Mouse (Mus musculus): ENCODE measurements around the gene Nkain1. TPM values are rescaled to one million over a fixed set of nuclear protein-coding genes. Genes with fewer than 3 reads are reported as not detected.

Nkain1 gene
- total RNA-seq, 1 experiment = 20.1 TPM

- TF ChIP-seq MAFK (IDR thresholded peaks at IDR 0.05; ENCODE audit: insufficient read depth, low read depth, low read length) = no peak
- no peak for TF ChIP-seq ZC3H11A (IDR thresholded peaks at IDR 0.05; ENCODE audit: borderline replicate concordance, low read depth, low read length)
- TF ChIP-seq ZNF384 (IDR thresholded peaks at IDR 0.05; ENCODE audit: low read depth, low read length) = no peak
- TF ChIP-seq CHD2 (IDR thresholded peaks at IDR 0.05; ENCODE audit: low read depth, low read length) = no peak
- TF ChIP-seq HCFC1 (IDR thresholded peaks at IDR 0.05; ENCODE audit: borderline replicate concordance, insufficient read depth, low read length) = no peak
- Histone ChIP-seq H3K27ac (ENCODE audit: insufficient read depth, low read depth, low read length, poor library complexity, severe bottlenecking) (no peak overlapping the region), H3K36me3 (ENCODE audit: control insufficient read depth, insufficient read depth, low read length, poor library complexity, severe bottlenecking) (no peaks in the 10 kb centered on the region), H3K9me3 (ENCODE audit: control insufficient read depth, insufficient read depth, low read depth, low read length) (no peaks in the 10 kb centered on the region), H3K9ac (ENCODE audit: insufficient read depth, low read depth, low read length, poor library complexity, severe bottlenecking) (no peak overlapping the region), H3K4me1 (ENCODE audit: control insufficient read depth in 2 of 2, insufficient read depth in 2 of 2, low read length in 2 of 2, poor library complexity in 1 of 2) (peaks cover 0 to 5% of the 10 kb centered on the region in 2 experiments; a peak in 1 of 4 replicates), H3K4me3 (ENCODE audit: insufficient read depth in 1 of 2, low read depth in 1 of 2, low read length in 2 of 2, poor library complexity in 1 of 2, severe bottlenecking in 1 of 2) (no peak overlapping the region)
- DNase-seq (ENCODE audit: low read depth, low spot score) = no peak
- in situ Hi-C loops (cut with MboI; ENCODE audit: low sequenced_read_pairs in 2 of 2, unreplicated experiment in 2 of 2) = no loop called here
Measured at GRCm38 (mm10) chr4:130575533-130575932, 1.6 kb upstream of the Nkain1 start.

- DNase-seq (ENCODE audit: low read depth, low spot score) = no peak
- no peaks in the 10 kb centered on the region for H3K36me3 ChIP-seq (ENCODE audit: control insufficient read depth, insufficient read depth, low read length, poor library complexity, severe bottlenecking)
- H3K27ac ChIP-seq (ENCODE audit: insufficient read depth, low read depth, low read length, poor library complexity, severe bottlenecking) = no peak overlapping the region
- H3K9ac ChIP-seq (ENCODE audit: insufficient read depth, low read depth, low read length, poor library complexity, severe bottlenecking) = no peak overlapping the region
- no peak for TF ChIP-seq ZNF384 (IDR thresholded peaks at IDR 0.05; ENCODE audit: low read depth, low read length)
- TF ChIP-seq HCFC1 (IDR thresholded peaks at IDR 0.05; ENCODE audit: borderline replicate concordance, insufficient read depth, low read length) = no peak
- TF ChIP-seq ZC3H11A (IDR thresholded peaks at IDR 0.05; ENCODE audit: borderline replicate concordance, low read depth, low read length) = no peak
- TF ChIP-seq MAFK (IDR thresholded peaks at IDR 0.05; ENCODE audit: insufficient read depth, low read depth, low read length) = no peak
- TF ChIP-seq CHD2 (IDR thresholded peaks at IDR 0.05; ENCODE audit: low read depth, low read length) = no peak
- no peak overlapping the region for H3K4me3 ChIP-seq (ENCODE audit: insufficient read depth in 1 of 2, low read depth in 1 of 2, low read length in 2 of 2, poor library complexity in 1 of 2, severe bottlenecking in 1 of 2)
- in situ Hi-C loops (cut with MboI; ENCODE audit: low sequenced_read_pairs in 2 of 2, unreplicated experiment in 2 of 2) = no loop called here
- H3K4me1 ChIP-seq (ENCODE audit: control insufficient read depth in 2 of 2, insufficient read depth in 2 of 2, low read length in 2 of 2, poor library complexity in 1 of 2) = peaks cover 0 to 5% of the 10 kb centered on the region in 2 experiments; a peak in 1 of 4 replicates
- H3K9me3 ChIP-seq (ENCODE audit: control insufficient read depth, insufficient read depth, low read depth, low read length) = no peaks in the 10 kb centered on the region
Measured at GRCm38 (mm10) chr4:130574861-130575460, 988 bp upstream of the Nkain1 start.

- Histone ChIP-seq H3K4me1 (ENCODE audit: control insufficient read depth in 2 of 2, insufficient read depth in 2 of 2, low read length in 2 of 2, poor library complexity in 1 of 2) (peaks cover 0 to 11% of the 10 kb centered on the region in 2 experiments; a peak in 1 of 4 replicates), H3K27ac (ENCODE audit: insufficient read depth, low read depth, low read length, poor library complexity, severe bottlenecking) (no peak overlapping the region), H3K4me3 (ENCODE audit: insufficient read depth in 1 of 2, low read depth in 1 of 2, low read length in 2 of 2, poor library complexity in 1 of 2, severe bottlenecking in 1 of 2) (peak overlapping the region; percentile 82 to 98), H3K36me3 (ENCODE audit: control insufficient read depth, insufficient read depth, low read length, poor library complexity, severe bottlenecking) (no peaks in the 10 kb centered on the region), H3K9me3 (ENCODE audit: control insufficient read depth, insufficient read depth, low read depth, low read length) (no peaks in the 10 kb centered on the region), H3K9ac (ENCODE audit: insufficient read depth, low read depth, low read length, poor library complexity, severe bottlenecking) (peak overlapping the region; percentile 69)
- TF ChIP-seq CHD2 (IDR thresholded peaks at IDR 0.05; ENCODE audit: low read depth, low read length) (no peak), ZNF384 (IDR thresholded peaks at IDR 0.05; ENCODE audit: low read depth, low read length) (no peak), HCFC1 (IDR thresholded peaks at IDR 0.05; ENCODE audit: borderline replicate concordance, insufficient read depth, low read length) (no peak), MAFK (IDR thresholded peaks at IDR 0.05; ENCODE audit: insufficient read depth, low read depth, low read length) (no peak), ZC3H11A (IDR thresholded peaks at IDR 0.05; ENCODE audit: borderline replicate concordance, low read depth, low read length) (no peak)
- in situ Hi-C loops (cut with MboI; ENCODE audit: low sequenced_read_pairs in 2 of 2, unreplicated experiment in 2 of 2) = no loop called here
- no peak for DNase-seq (ENCODE audit: low read depth, low spot score)
Measured at GRCm38 (mm10) chr4:130573351-130574047, 474 bp downstream of the Nkain1 start.

- TF ChIP-seq MAFK (IDR thresholded peaks at IDR 0.05; ENCODE audit: insufficient read depth, low read depth, low read length) = no peak
- TF ChIP-seq ZC3H11A (IDR thresholded peaks at IDR 0.05; ENCODE audit: borderline replicate concordance, low read depth, low read length) = no peak
- TF ChIP-seq CHD2 (IDR thresholded peaks at IDR 0.05; ENCODE audit: low read depth, low read length) = no peak
- TF ChIP-seq ZNF384 (IDR thresholded peaks at IDR 0.05; ENCODE audit: low read depth, low read length) = no peak
- no peak for TF ChIP-seq HCFC1 (IDR thresholded peaks at IDR 0.05; ENCODE audit: borderline replicate concordance, insufficient read depth, low read length)
- in situ Hi-C loops (cut with MboI; ENCODE audit: low sequenced_read_pairs in 2 of 2, unreplicated experiment in 2 of 2) = no loop called here
- Histone ChIP-seq H3K9me3 (ENCODE audit: control insufficient read depth, insufficient read depth, low read depth, low read length) (no peaks in the 10 kb centered on the region), H3K4me1 (ENCODE audit: control insufficient read depth in 2 of 2, insufficient read depth in 2 of 2, low read length in 2 of 2, poor library complexity in 1 of 2) (peaks cover 0 to 13% of the 10 kb centered on the region in 2 experiments; a peak in 2 of 4 replicates), H3K27ac (ENCODE audit: insufficient read depth, low read depth, low read length, poor library complexity, severe bottlenecking) (no peak overlapping the region), H3K36me3 (ENCODE audit: control insufficient read depth, insufficient read depth, low read length, poor library complexity, severe bottlenecking) (no peaks in the 10 kb centered on the region), H3K9ac (ENCODE audit: insufficient read depth, low read depth, low read length, poor library complexity, severe bottlenecking) (peak overlapping the region; percentile 69), H3K4me3 (ENCODE audit: insufficient read depth in 1 of 2, low read depth in 1 of 2, low read length in 2 of 2, poor library complexity in 1 of 2, severe bottlenecking in 1 of 2) (peak overlapping the region; percentile 82 to 98)
- DNase-seq (ENCODE audit: low read depth, low spot score) = no peak
Measured at GRCm38 (mm10) chr4:130573012-130573350, 992 bp downstream of the Nkain1 start.

Measured in ES-E14 (cell line).